Mouse (Mus musculus) cerebellum, postnatal 25 days (tissue): Measurements from ENCODE around the gene Laptm5.

Experiments used
- DNase-seq, 2 experiments: peaks; one replicate each; pipeline ENCODE4 v3.0.0; 2021; ENCODE audit warnings: mixed read lengths in 2 of 2

The Laptm5 gene

GRCm38 (mm10) chr4:130913077-130913476 lies at the start of gene Laptm5:
Laptm5 (plus strand) TSS chr4:130913125.
- DNase-seq: no peak

- no peak for DNase-seq
Measured at GRCm38 (mm10) chr4:130865460-130865859, 47.5 kb upstream of the Laptm5 start.

- DNase-seq: peak; percentile 43 to 69
Measured at GRCm38 (mm10) chr4:130865901-130866371, 47.0 kb upstream of the Laptm5 start.

GRCm38 (mm10) chr4:130867940-130868339 lies 45.0 kb upstream of the Laptm5 start:
- DNase-seq: no peak

- DNase-seq: no peak
Measured at GRCm38 (mm10) chr4:130868803-130869202, 44.1 kb upstream of the Laptm5 start.

- no peak for DNase-seq
Measured at GRCm38 (mm10) chr4:130872414-130872813, 40.5 kb upstream of the Laptm5 start.

GRCm38 (mm10) chr4:130873440-130873839 lies 39.5 kb upstream of the Laptm5 start:
- DNase-seq: peak in 1 of 2 experiments; percentile 50

- DNase-seq: peak; percentile 84 to 90
Measured at GRCm38 (mm10) chr4:130874601-130875000, 38.3 kb upstream of the Laptm5 start.

GRCm38 (mm10) chr4:130876016-130876726 lies 36.8 kb upstream of the Laptm5 start:
- DNase-seq: no peak

GRCm38 (mm10) chr4:130878273-130879047 lies 34.5 kb upstream of the Laptm5 start:
- peak; percentile 95 to 97 for DNase-seq

- no peak for DNase-seq
Measured at GRCm38 (mm10) chr4:130879048-130879384, 33.9 kb upstream of the Laptm5 start.

GRCm38 (mm10) chr4:130881336-130881735 lies 31.6 kb upstream of the Laptm5 start:
- DNase-seq: no peak

GRCm38 (mm10) chr4:130882762-130883161 lies 30.2 kb upstream of the Laptm5 start:
- no peak for DNase-seq

GRCm38 (mm10) chr4:130883820-130884533 lies 28.9 kb upstream of the Laptm5 start:
- peak in 1 of 2 experiments; percentile 67 for DNase-seq

GRCm38 (mm10) chr4:130887148-130887745 lies 25.7 kb upstream of the Laptm5 start:
- DNase-seq: no peak

GRCm38 (mm10) chr4:130889777-130890510 lies 23.0 kb upstream of the Laptm5 start:
- no peak for DNase-seq

GRCm38 (mm10) chr4:130890511-130890840 lies 22.4 kb upstream of the Laptm5 start:
- DNase-seq: no peak

- peak; percentile 90 to 91 for DNase-seq
Measured at GRCm38 (mm10) chr4:130892001-130892587, 20.8 kb upstream of the Laptm5 start.

- no peak for DNase-seq
Measured at GRCm38 (mm10) chr4:130893688-130894087, 19.2 kb upstream of the Laptm5 start.

- DNase-seq: no peak
Measured at GRCm38 (mm10) chr4:130895701-130896100, 17.2 kb upstream of the Laptm5 start.

- DNase-seq: peak in 1 of 2 experiments; percentile 56
Measured at GRCm38 (mm10) chr4:130896372-130896771, 16.6 kb upstream of the Laptm5 start.

- DNase-seq: no peak
Measured at GRCm38 (mm10) chr4:130899383-130899781, 13.5 kb upstream of the Laptm5 start.
